Mouse (Mus musculus) midbrain, embryonic 14.5 days (tissue): Measurements from ENCODE around the gene Grik4. TPM values are rescaled to one million over a fixed set of nuclear protein-coding genes. Genes with fewer than 3 reads are reported as not detected.

Experiments
- ATAC-seq: fragments of 200-750 bp; cut with Nextera tagmentation; 2 replicates; pipeline ENCODE4 v1.8.0; 2017; ENCODE audit warnings: moderate number of reproducible peaks, moderate library complexity; ENCODE audit not compliant: low FRiP score, low TSS enrichment
- DNase-seq: peaks from one replicate; pipeline ENCODE4 v3.0.0-alpha.2; 2015
- H3K27ac ChIP-seq: fragments of 300-500 bp; sonication (generic); replicated peaks from 2 replicates; pipeline ENCODE4 v1.5.1; 2014; ENCODE audit warnings: mild to moderate bottlenecking, low read depth, low read length, moderate library complexity
- H3K27me3 ChIP-seq: fragments of 300-500 bp; sonication (generic); 2 replicates; pipeline ENCODE4 v1.6.1; 2014; ENCODE audit warnings: low read length, control low read depth, mixed read lengths; ENCODE audit not compliant: control insufficient read depth, insufficient read depth
- H3K36me3 ChIP-seq: fragments of 300-500 bp; sonication (generic); 2 replicates; pipeline ENCODE4 v1.6.1; 2014; ENCODE audit warnings: low read length, control low read depth; ENCODE audit not compliant: control insufficient read depth, insufficient read depth
- H3K4me1 ChIP-seq: fragments of 300-500 bp; sonication (generic); 2 replicates; pipeline ENCODE4 v1.6.1; 2014; ENCODE audit warnings: mild to moderate bottlenecking, antibody characterized with exemption, low read length, control low read depth; ENCODE audit not compliant: control insufficient read depth, insufficient read depth
- H3K4me2 ChIP-seq: fragments of 300-500 bp; sonication (generic); 2 replicates; pipeline ENCODE4 v1.6.1; 2014; ENCODE audit warnings: mild to moderate bottlenecking, low read length, moderate library complexity
- H3K4me3 ChIP-seq: fragments of 300-500 bp; sonication (generic); replicated peaks from 2 replicates; pipeline ENCODE4 v1.5.1; 2014; ENCODE audit warnings: low read depth, low read length
- H3K9ac ChIP-seq: fragments of 300-500 bp; sonication (generic); replicated peaks from 2 replicates; pipeline ENCODE4 v1.6.1; 2014; ENCODE audit warnings: mild to moderate bottlenecking, low read length, moderate library complexity
- H3K9me3 ChIP-seq: fragments of 300-500 bp; sonication (generic); 2 replicates; pipeline ENCODE4 v1.6.1; 2016; ENCODE audit warnings: low read length, control low read depth, mixed read lengths; ENCODE audit not compliant: control insufficient read depth
- WGBS: fragments of 180-500 bp; shearing (Covaris S2); extraction: QIAGEN DNeasy Blood & Tissue Kit; methylation state at CpG from one replicate; pipeline ENCODE4 v1.1.7; 2014; 5-methylcytosine and 5-hydroxymethylcytosine counted together
- polyA plus RNA-seq: library from polyadenylated mRNA; unstranded; fragments of >200 nt; fragmentation: Nextera tagmentation; extraction: Ambion mirVana; gene quantifications from 2 replicates; pipeline ENCODE4 v1.2.1, GENCODE M21; 2014

Grik4 gene
- polyA plus RNA-seq, 1 experiment from 2014 or later: 4.4 TPM

DNA sequence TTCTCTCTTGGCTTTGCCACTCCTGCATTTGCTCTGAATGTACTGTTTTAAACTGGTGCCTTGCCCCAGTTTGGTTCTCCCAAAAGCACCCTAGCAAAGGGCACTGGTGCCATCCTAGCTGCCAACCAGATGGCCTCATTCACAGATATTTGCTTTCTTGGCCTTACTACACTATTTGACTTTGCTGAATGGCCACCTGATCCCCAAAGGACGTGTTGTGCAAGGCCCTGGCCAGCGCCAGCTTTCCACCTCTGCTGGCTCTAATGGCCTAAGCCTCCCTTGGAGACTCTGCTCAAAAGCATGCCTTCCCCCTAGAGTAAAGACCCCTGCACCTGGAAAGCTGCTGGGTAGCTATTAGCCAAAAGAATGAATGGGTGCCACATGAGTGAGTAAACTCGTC, 194.1 kb downstream of the Grik4 start:
- DNase-seq: no peak
- 60% methylated on average over 3 of the region's 3 CpGs for WGBS
- no peak for ATAC-seq
- Histone ChIP-seq H3K4me3 (no peak overlapping the region), H3K36me3 (no peaks in the 10 kb centered on the region), H3K4me1 (no peaks in the 10 kb centered on the region), H3K4me2 (no peak overlapping the region), H3K9ac (no peak overlapping the region), H3K9me3 (no peaks in the 10 kb centered on the region), H3K27ac (no peak overlapping the region), H3K27me3 (no peaks in the 10 kb centered on the region)

DNA sequence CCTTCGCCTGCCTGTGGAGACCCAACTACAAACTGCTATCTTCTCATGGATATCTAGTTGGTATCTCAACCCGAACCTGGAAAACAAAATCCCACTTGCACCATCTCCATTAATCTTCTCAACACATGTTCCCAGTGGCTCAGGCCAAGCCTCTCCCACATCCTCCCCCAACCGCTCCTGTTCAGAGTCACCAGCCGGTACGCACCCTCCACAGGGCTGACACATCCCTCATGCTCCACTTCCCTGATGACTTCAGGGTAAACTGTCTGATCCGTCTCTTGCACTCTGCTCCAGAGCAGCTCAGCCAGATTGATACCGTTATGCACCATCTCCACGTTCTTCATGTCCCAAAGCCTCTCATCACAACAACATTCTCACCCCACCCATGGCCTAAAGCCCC, 198.3 kb downstream of the Grik4 start:
- ATAC-seq (no peak), DNase-seq (no peak)
- Histone ChIP-seq H3K36me3 (no peaks in the 10 kb centered on the region), H3K9ac (no peak overlapping the region), H3K4me3 (no peak overlapping the region), H3K27me3 (no peaks in the 10 kb centered on the region), H3K4me1 (no peaks in the 10 kb centered on the region), H3K27ac (no peak overlapping the region), H3K4me2 (no peak overlapping the region), H3K9me3 (no peaks in the 10 kb centered on the region)
- WGBS: 91% methylated on average over 8 of the region's 8 CpGs

DNA sequence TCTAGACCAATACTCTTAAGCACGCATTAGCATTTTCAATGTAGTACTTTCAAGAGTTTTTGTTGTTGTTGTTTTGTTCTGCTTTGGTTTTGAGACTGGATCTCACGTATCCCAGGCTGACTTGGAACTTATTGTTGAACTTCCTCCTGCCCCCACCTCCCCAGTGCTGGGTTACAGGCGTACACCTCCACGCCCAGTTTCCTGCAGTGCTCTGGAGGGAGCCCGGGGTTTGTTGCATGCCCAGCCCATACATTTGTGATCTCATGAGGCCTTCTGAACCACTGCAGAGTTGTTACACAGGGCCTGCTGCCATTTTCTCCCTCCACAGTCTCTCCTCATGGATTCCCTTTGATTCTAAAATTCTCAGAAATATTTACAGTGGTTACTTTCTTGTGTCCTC, 201.9 kb downstream of the Grik4 start:
- Histone ChIP-seq H3K36me3 (no peaks in the 10 kb centered on the region), H3K4me3 (no peak overlapping the region), H3K27me3 (no peaks in the 10 kb centered on the region), H3K27ac (no peak overlapping the region), H3K9ac (no peak overlapping the region), H3K9me3 (no peaks in the 10 kb centered on the region), H3K4me1 (no peaks in the 10 kb centered on the region), H3K4me2 (no peak overlapping the region)
- 77% methylated on average over 5 of the region's 5 CpGs for WGBS
- ATAC-seq: no peak
- DNase-seq: no peak

DNA sequence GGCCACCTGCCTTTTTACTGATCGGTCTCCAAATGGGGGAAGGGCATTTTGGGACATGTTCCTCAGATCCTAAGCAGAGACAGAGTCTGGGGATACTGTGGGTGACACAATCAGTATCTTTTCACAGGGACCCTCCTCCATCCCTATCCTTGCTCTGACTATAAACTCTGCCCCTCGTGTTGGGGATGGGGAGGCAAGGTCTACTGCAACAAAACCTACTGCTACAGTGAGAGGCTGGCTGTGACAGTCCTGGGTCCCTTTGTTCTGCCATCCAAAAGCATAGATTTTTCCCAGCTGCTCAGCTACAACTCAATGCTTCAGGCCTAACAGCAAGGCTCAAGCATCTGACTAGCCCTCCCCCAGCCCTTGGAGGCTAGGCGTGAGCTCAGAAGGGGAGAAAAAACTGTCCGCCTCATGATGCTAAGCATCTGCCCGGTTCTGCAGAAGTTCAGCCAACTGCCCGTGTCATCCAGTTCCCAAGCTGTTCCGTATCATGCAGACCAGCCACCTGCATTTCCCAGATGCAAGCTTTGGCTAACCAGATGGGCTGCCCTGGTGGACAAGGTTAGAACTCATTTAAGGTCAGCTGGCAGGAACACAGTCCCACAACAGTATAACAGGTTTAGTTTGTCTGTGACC, 207.5 kb downstream of the Grik4 start:
- ATAC-seq: no peak

DNA sequence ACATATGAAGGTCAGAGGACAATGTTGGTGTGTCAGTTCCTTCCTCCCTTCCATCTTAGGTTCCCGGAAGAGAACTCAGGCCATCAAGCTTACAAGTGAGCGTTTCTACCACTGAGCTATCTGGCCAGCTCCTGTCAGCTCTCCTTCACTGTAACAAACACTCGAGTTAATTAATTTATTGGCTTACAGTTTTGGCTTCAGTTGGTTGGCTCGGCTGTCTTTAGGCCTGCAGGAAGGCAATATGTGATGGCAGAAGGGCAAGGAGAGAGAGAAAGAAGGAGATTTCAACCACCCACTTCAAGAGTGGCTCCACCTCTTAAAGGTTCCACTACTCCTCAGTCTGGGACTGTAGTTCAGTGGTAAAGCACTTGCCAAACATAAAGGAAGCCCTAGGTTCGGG, 209.2 kb downstream of the Grik4 start:
- no peaks in the 10 kb centered on the region for H3K27me3 ChIP-seq
- ATAC-seq (no peak), DNase-seq (no peak)
- WGBS: 88% methylated on average over 5 of the region's 5 CpGs
- no peak overlapping the region for H3K9ac ChIP-seq
- no peaks in the 10 kb centered on the region for H3K9me3 ChIP-seq
- peaks cover 9% of the 10 kb centered on the region; the same call in 1 of the 2 replicates for H3K4me1 ChIP-seq
- H3K27ac ChIP-seq: no peak overlapping the region
- H3K4me3 ChIP-seq: no peak overlapping the region
- H3K36me3 ChIP-seq: no peaks in the 10 kb centered on the region
- no peak overlapping the region for H3K4me2 ChIP-seq

More for the DNA sequence above, 207.5 kb downstream of the Grik4 start:
- H3K4me1 ChIP-seq: peaks cover 5% of the 10 kb centered on the region; the same call in 1 of the 2 replicates
- H3K9ac ChIP-seq: no peak overlapping the region
- H3K4me2 ChIP-seq: no peak overlapping the region
- H3K27ac ChIP-seq: no peak overlapping the region
- no peaks in the 10 kb centered on the region for H3K27me3 ChIP-seq
- H3K4me3 ChIP-seq: no peak overlapping the region
- 59% methylated on average over 7 of the region's 7 CpGs for WGBS
- H3K9me3 ChIP-seq: no peaks in the 10 kb centered on the region
- DNase-seq: no peak
- H3K36me3 ChIP-seq: no peaks in the 10 kb centered on the region

DNA sequence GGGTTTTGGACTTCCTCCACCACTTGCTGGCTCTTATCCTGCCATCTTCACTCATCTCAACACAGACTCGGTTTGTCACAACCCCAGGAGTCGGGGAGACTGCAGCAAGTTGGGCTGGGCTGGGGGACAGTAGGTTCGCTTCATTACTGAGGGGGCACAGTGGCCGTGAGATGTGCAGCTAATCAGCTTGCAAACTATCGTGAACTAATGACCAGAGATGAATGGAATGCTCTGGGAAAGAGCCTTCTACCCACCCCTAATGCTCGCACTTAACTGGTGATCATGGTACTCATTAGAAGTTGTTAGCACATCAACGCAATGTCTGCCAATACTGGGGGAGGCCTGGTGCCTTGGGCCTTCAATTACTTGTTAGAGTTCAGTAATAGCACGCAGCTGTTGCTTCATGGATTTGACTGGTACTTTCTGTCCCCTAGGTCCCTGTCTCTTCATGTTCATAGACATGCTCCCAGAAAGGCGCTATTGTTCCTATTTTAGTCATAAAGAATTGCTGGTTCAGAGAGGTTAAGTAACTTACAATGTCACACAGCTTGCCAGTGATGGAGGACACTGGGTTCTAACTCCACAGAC, 211.5 kb downstream of the Grik4 start:
- no peaks in the 10 kb centered on the region for H3K36me3 ChIP-seq
- WGBS: 92% methylated on average over 9 of the region's 9 CpGs
- no peak overlapping the region for H3K27ac ChIP-seq
- no peak overlapping the region for H3K4me2 ChIP-seq
- no peaks in the 10 kb centered on the region for H3K9me3 ChIP-seq
- no peak overlapping the region for H3K9ac ChIP-seq
- no peak overlapping the region for H3K4me3 ChIP-seq
- ATAC-seq (no peak), DNase-seq (no peak)
- H3K27me3 ChIP-seq: no peaks in the 10 kb centered on the region
- H3K4me1 ChIP-seq: peaks cover 9% of the 10 kb centered on the region; the same call in 1 of the 2 replicates

DNA sequence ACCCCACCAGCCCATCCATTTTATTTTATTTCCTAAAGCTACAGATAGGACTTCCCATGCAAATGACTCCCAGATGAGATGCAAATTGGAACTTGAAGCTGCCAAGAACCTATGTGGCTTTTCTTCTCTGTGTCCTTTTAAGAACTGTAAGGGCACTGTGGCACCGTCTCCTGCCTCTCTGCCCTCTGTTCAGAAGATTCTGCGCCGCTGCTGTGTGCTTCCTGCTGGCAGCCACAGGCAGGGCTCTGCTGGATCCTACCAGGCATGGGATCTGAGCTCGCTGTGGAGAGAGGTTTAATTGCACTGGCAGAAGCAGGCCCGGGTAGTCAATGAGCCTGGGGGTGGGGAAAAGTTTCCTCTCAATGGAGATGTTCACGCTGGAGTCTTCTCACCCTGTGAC, 215.8 kb downstream of the Grik4 start:
- no peaks in the 10 kb centered on the region for H3K36me3 ChIP-seq
- no peak overlapping the region for H3K4me2 ChIP-seq
- H3K27ac ChIP-seq: no peak overlapping the region
- H3K4me3 ChIP-seq: no peak overlapping the region
- peaks cover 12% of the 10 kb centered on the region for H3K4me1 ChIP-seq
- H3K9me3 ChIP-seq: no peaks in the 10 kb centered on the region
- no peak for DNase-seq
- 40% methylated on average over 6 of the region's 6 CpGs for WGBS
- ATAC-seq: no peak
- no peaks in the 10 kb centered on the region for H3K27me3 ChIP-seq
- H3K9ac ChIP-seq: no peak overlapping the region

DNA sequence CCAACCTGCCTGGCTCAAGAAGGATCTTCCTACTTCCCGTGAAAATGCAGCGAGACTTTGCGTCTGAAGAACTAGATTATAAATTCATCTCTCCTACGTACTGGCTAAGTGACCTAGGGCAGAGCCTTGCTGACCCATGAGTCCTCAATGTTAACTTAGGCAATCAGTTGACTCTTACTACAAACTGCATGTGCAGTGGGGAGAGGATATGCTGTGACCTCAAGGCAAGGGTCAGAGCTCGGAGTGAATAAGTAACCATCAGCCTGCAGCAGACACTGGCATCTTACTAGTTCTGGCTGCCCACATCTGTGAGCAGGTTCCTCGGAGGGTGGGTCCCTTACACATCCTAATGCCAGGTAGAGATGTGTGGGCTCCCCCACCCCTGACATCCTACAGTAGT, 216.6 kb downstream of the Grik4 start:
- Histone ChIP-seq H3K27me3 (no peaks in the 10 kb centered on the region), H3K4me1 (peaks cover 16% of the 10 kb centered on the region), H3K36me3 (no peaks in the 10 kb centered on the region), H3K4me2 (no peak overlapping the region), H3K9me3 (no peaks in the 10 kb centered on the region), H3K4me3 (no peak overlapping the region), H3K9ac (no peak overlapping the region), H3K27ac (no peak overlapping the region)
- ATAC-seq (no peak), DNase-seq (no peak)
- 84% methylated on average over 6 of the region's 6 CpGs for WGBS

DNA sequence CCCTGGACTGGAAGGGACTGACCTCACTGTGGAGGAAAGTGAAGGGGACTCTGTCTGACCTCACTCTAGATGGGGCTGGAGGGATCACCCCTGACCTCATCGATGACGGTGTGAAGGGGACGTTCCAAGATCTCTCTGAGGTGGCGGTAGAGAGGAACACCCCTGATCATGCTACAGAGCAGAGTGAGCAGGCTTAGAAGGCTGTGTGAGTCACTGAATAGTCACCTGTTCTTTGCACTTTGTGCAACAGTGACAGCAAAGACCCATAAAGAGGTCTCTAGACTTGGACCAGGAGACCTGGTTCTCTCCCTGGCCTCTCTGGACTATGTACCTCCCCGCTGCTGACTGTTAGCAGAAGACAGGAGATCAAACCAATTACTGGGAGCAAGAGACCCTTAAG, 217.1 kb downstream of the Grik4 start:
- no peak overlapping the region for H3K9ac ChIP-seq
- H3K4me1 ChIP-seq: peaks cover 20% of the 10 kb centered on the region
- no peak overlapping the region for H3K4me2 ChIP-seq
- no peak overlapping the region for H3K4me3 ChIP-seq
- H3K9me3 ChIP-seq: no peaks in the 10 kb centered on the region
- no peak for DNase-seq
- no peak for ATAC-seq
- 90% methylated on average over 5 of the region's 5 CpGs for WGBS
- H3K36me3 ChIP-seq: no peaks in the 10 kb centered on the region
- H3K27ac ChIP-seq: no peak overlapping the region
- H3K27me3 ChIP-seq: no peaks in the 10 kb centered on the region
